Mouse (Mus musculus): ENCODE measurements around the gene Creb5.

DNA sequence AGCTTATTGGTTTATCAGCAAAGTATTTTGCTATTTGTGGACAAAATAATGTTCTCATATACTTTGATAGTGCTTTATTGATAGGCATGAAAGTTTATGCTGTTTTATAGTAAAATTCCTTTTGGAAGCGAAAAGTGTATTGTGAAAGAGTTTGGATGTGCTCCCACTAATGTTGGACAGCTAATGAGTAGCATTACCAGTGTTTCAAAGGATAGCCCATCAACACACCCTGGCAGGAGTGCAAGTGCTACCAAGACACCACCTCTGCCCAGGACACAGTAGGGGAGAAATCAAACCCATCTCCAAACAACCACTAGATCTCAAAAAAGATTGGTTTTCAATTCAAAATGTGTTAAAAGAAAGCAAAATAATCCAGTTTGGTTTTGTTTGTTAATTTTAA is 403.9 kb downstream of the Creb5 start:
- no peak for TF ChIP-seq POLR2A (IDR thresholded peaks at IDR 0.05; ENCODE audit: borderline replicate concordance, extremely low read depth, low read depth, low read length)
- TF ChIP-seq CTCF (IDR thresholded peaks at IDR 0.05; ENCODE audit: insufficient read depth, low read length), result no peak

Data from lung, adult 2 months (tissue).